Mouse (Mus musculus) cortical plate, adult 2 months (tissue): ENCODE measurements around the gene Itgb1bp2.

Experiments used
- CTCF ChIP-seq: fragments of 200-500 bp; IDR thresholded peaks from 2 replicates; pipeline ENCODE4 v1.5.1; 2011; ENCODE audit warnings: mild to moderate bottlenecking, control low read depth, low read length; ENCODE audit not compliant: insufficient read depth; ENCODE audit errors: extremely low read depth
- POLR2A ChIP-seq: fragments of 200-500 bp; IDR thresholded peaks from 2 replicates; pipeline ENCODE4 v1.6.1; 2011; ENCODE audit warnings: mild to moderate bottlenecking, low read length, control low read depth; ENCODE audit not compliant: insufficient read depth; ENCODE audit errors: extremely low read depth

- no peak for TF ChIP-seq CTCF
- peak; percentile 70 for TF ChIP-seq POLR2A
Observed at GRCm38 (mm10) chrX:101419725-101420699, 28.9 kb upstream of the Itgb1bp2 start.
